Mouse (Mus musculus) heart, postnatal 0 days (tissue): Measurements from ENCODE around the gene Commd3.

Experiments
- CTCF ChIP-seq: IDR thresholded peaks from 2 replicates; pipeline ENCODE4 v1.5.1; 2016; ENCODE audit warnings: antibody characterized with exemption, control low read depth, low read depth
- EP300 ChIP-seq: IDR thresholded peaks from 2 replicates; pipeline ENCODE4 v1.6.1; 2016; ENCODE audit warnings: antibody characterized with exemption, low read depth

DNA sequence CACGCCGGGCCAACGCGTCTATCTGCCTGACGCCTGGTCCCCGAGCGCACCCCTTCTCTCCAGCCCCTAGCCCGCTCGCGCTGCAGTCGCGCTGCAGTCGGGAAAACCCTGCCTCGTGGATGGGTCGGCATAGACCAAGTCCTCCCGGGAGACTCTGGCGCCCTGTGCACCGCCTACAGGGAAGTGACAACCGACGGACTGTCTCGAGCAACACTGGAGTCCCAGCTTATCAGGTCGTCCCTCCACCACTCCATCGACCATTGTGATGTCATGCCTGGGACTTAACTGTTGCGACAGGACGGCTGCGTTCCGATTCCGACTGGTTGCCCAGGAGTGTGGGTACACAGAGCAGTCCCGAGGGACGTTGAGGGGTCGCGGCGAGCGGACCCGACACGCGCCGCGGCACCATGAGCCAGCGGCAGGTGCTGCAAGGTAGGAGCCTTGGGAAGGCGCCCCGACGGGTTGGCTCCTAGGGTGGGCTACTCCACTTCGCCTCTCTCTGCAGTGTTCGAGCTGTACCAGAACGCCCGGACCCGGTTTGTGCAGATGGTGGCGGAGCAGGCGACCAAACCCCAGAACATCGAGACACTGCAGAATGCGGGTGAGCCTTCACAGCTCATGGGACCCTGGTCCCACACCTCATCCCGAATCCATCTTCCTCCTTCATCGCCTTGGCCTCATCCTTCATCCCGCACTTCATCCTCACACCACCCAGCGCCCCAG, 26.6 kb downstream of the Commd3 start:
- no peak for TF ChIP-seq CTCF
- no peak for TF ChIP-seq EP300
